Comparison of ENCODE assay signal across 11 mouse cellular contexts in genomic region chr2:91027391-91028214, GRCm38 (mm10). TPM values are rescaled to one million over a fixed set of nuclear protein-coding genes. Genes with fewer than 3 reads are reported as not detected.
DNase-seq lines count a peak whose midpoint lies in the region; ATAC-seq and TF ChIP-seq lines count a peak whose summit lies in the region.
"Had no signal": no experiment of that assay in that cellular context is flagged by ENCODE, and none has a peak within 500 bp of the region (broad histone marks: within the 10 kb centered on the region; RNA-seq: fewer than 3 reads in every experiment).

No protein-coding gene starts in this region.

- peak overlapping the region; percentile 72 for H3K4me3 ChIP-seq in megakaryocyte, embryonic 14.5 days (replicated peaks)
- H3K4me3 ChIP-seq in heart, embryonic 13.5 days: no peak overlapping the region; the same call in 1 of the 2 replicates
- H3K4me3 ChIP-seq in forebrain, postnatal 0 days (ENCODE audit: low read depth, low read length): no peak overlapping the region
- H3K4me3 ChIP-seq in hindbrain, embryonic 11.5 days (ENCODE audit: low read depth, low read length): no peak overlapping the region
- H3K4me3 ChIP-seq: midbrain, embryonic 10.5 days had no signal

- H3K4me2 ChIP-seq in heart, embryonic 13.5 days: peak overlapping the region; percentile 30; the same call in 1 of the 2 replicates
- no peak overlapping the region for H3K4me2 ChIP-seq in forebrain, postnatal 0 days (ENCODE audit: low read depth)
- no peak overlapping the region for H3K4me2 ChIP-seq in hindbrain, embryonic 11.5 days (replicated peaks; ENCODE audit: low read depth, low read length)

- H3K27me3 ChIP-seq in megakaryocyte, embryonic 14.5 days (replicated peaks): no peaks in the 10 kb centered on the region
- H3K27me3 ChIP-seq in heart, embryonic 13.5 days (replicated peaks): no peaks in the 10 kb centered on the region
- no peaks in the 10 kb centered on the region for H3K27me3 ChIP-seq in forebrain, postnatal 0 days (ENCODE audit: insufficient read depth, low read length)
- H3K27me3 ChIP-seq in hindbrain, embryonic 11.5 days (ENCODE audit: control insufficient read depth, insufficient read depth, low read length): no peaks in the 10 kb centered on the region

- H3K4me1 ChIP-seq in megakaryocyte, embryonic 14.5 days: peaks cover 57% of the 10 kb centered on the region
- peaks cover 29% of the 10 kb centered on the region for H3K4me1 ChIP-seq in heart, embryonic 13.5 days
- H3K4me1 ChIP-seq in forebrain, postnatal 0 days (ENCODE audit: insufficient read depth): no peaks in the 10 kb centered on the region
- no peaks in the 10 kb centered on the region for H3K4me1 ChIP-seq in hindbrain, embryonic 11.5 days (replicated peaks; ENCODE audit: control insufficient read depth, insufficient read depth, low read length)

- no peak overlapping the region; the same call in 1 of the 2 replicates for H3K27ac ChIP-seq in heart, embryonic 13.5 days (replicated peaks)
- no peak overlapping the region for H3K27ac ChIP-seq in forebrain, postnatal 0 days (ENCODE audit: low read depth, low read length)
- no peak overlapping the region for H3K27ac ChIP-seq in hindbrain, embryonic 11.5 days (ENCODE audit: low read depth, low read length)

- DNase-seq in adrenal gland, postnatal 14 days: peak; percentile 66
- DNase-seq in adrenal gland, adult 8-10 months: no peak
- peak; percentile 55 for DNase-seq in lung, postnatal 36 days
- DNase-seq in forebrain, postnatal 0 days: no peak
- DNase-seq in hindbrain, embryonic 11.5 days (ENCODE audit: low spot score): no peak
- DNase-seq: cerebellum, adult 8-10 months had no signal

- no peak for TF ChIP-seq CTCF in forebrain, postnatal 0 days (IDR thresholded peaks at IDR 0.05; ENCODE audit: low read depth)

- H3K36me3 ChIP-seq in megakaryocyte, embryonic 14.5 days (replicated peaks; ENCODE audit: low read length): peaks cover 26% of the 10 kb centered on the region
- no peaks in the 10 kb centered on the region for H3K36me3 ChIP-seq in heart, embryonic 13.5 days
- no peaks in the 10 kb centered on the region for H3K36me3 ChIP-seq in forebrain, postnatal 0 days (ENCODE audit: insufficient read depth)
- no peaks in the 10 kb centered on the region for H3K36me3 ChIP-seq in hindbrain, embryonic 11.5 days (ENCODE audit: control insufficient read depth, insufficient read depth, low read length)
- H3K36me3 ChIP-seq: midbrain, embryonic 10.5 days had no signal

- WGBS in heart, embryonic 13.5 days: 70% methylated on average over 9 of the region's 9 CpGs
- WGBS in forebrain, postnatal 0 days: 79% methylated on average over 9 of the region's 9 CpGs
- 80% methylated on average over 9 of the region's 9 CpGs for WGBS in hindbrain, embryonic 11.5 days

- no peak for ATAC-seq in megakaryocyte, adult 5-6 weeks (ENCODE audit: poor library complexity, severe bottlenecking)
- no peak for ATAC-seq in heart, embryonic 13.5 days (ENCODE audit: extremely low read depth, insufficient number of reproducible peaks, low FRiP score, low TSS enrichment)
- ATAC-seq in forebrain, postnatal 0 days: no peak
- no peak for ATAC-seq in hindbrain, embryonic 11.5 days (ENCODE audit: low FRiP score)

- no peak overlapping the region for H3K9ac ChIP-seq in heart, embryonic 13.5 days
- H3K9ac ChIP-seq in forebrain, postnatal 0 days: no peak overlapping the region
- H3K9ac ChIP-seq in hindbrain, embryonic 11.5 days (ENCODE audit: low read depth, low read length): no peak overlapping the region

- no peaks in the 10 kb centered on the region for H3K9me3 ChIP-seq in megakaryocyte, embryonic 14.5 days
- H3K9me3 ChIP-seq in heart, embryonic 13.5 days: 0 out of 2 replicates have a peak, but pooled peaks cover 3% of the 10 kb centered on the region
- no peaks in the 10 kb centered on the region for H3K9me3 ChIP-seq in forebrain, postnatal 0 days (ENCODE audit: low read length)
- no peaks in the 10 kb centered on the region for H3K9me3 ChIP-seq in hindbrain, embryonic 11.5 days (ENCODE audit: control insufficient read depth, low read length)
- H3K9me3 ChIP-seq: midbrain, embryonic 10.5 days had no signal

RNA-seq across cellular contexts. Expression of gene Rapsn, which starts 7.8 kb away (rescaled TPM):
- total RNA-seq in adrenal gland, postnatal 14 days (2021): 1.4 and 2.4 TPM in 2 replicates
- total RNA-seq in adrenal gland, adult 8-10 months (2022): 1 to 10 TPM; 1.6 to 7.5 (median 3.5) TPM
- 6.0 and 10.3 TPM in 2 replicates for polyA plus RNA-seq in megakaryocyte, embryonic 14.5 days (2012; ENCODE audit: insufficient read depth, low replicate concordance)
- total RNA-seq in megakaryocyte, adult 5-6 weeks (2015): 0.46 and 0.47 TPM in 2 replicates
- total RNA-seq in megakaryocyte, adult 5-6 weeks (2017): 0.51 and 1.3 TPM in 2 replicates
- polyA plus RNA-seq in heart, embryonic 13.5 days (2015; fragmentation: Nextera tagmentation; extraction: Ambion mirVana): 21.2 and 25.8 TPM in 2 replicates
- total RNA-seq in forebrain, postnatal 0 days (2014; rRNA removed): 0.38 and 1.2 TPM in 2 replicates
- 0.93 and 1.1 TPM in 2 replicates for polyA plus RNA-seq in forebrain, postnatal 0 days (2015; fragmentation: Nextera tagmentation; extraction: Ambion mirVana)
- polyA plus RNA-seq in hindbrain, embryonic 11.5 days (2014; fragmentation: Nextera tagmentation; extraction: Ambion mirVana): 0.60 and 1.4 TPM in 2 replicates

RNA-seq across cellular contexts. Expression of gene Psmc3, which starts 26.2 kb away (rescaled TPM):
- total RNA-seq in adrenal gland, postnatal 14 days (2021): 179 and 190 TPM in 2 replicates
- 100 to 1,000 TPM; 172 to 187 (median 179) TPM for total RNA-seq in adrenal gland, adult 8-10 months (2022)
- 29.3 and 127 TPM in 2 replicates for polyA plus RNA-seq in megakaryocyte, embryonic 14.5 days (2012; ENCODE audit: insufficient read depth, low replicate concordance)
- total RNA-seq in megakaryocyte, adult 5-6 weeks (2015): 65.1 and 69.7 TPM in 2 replicates
- 226 TPM in 2 replicates for total RNA-seq in megakaryocyte, adult 5-6 weeks (2017)
- 226 and 239 TPM in 2 replicates for polyA plus RNA-seq in heart, embryonic 13.5 days (2015; fragmentation: Nextera tagmentation; extraction: Ambion mirVana)
- 184 and 255 TPM in 2 replicates for total RNA-seq in forebrain, postnatal 0 days (2014; rRNA removed)
- 242 and 253 TPM in 2 replicates for polyA plus RNA-seq in forebrain, postnatal 0 days (2015; fragmentation: Nextera tagmentation; extraction: Ambion mirVana)
- polyA plus RNA-seq in hindbrain, embryonic 11.5 days (2014; fragmentation: Nextera tagmentation; extraction: Ambion mirVana): 376 and 394 TPM in 2 replicates

RNA-seq across cellular contexts. Expression of gene Slc39a13, which starts 42.6 kb away (rescaled TPM):
- total RNA-seq in adrenal gland, postnatal 14 days (2021): 24.1 and 27.3 TPM in 2 replicates
- 10 to 100 TPM; 31.4 to 57.3 (median 43.5) TPM for total RNA-seq in adrenal gland, adult 8-10 months (2022)
- 28.0 and 30.3 TPM in 2 replicates for polyA plus RNA-seq in megakaryocyte, embryonic 14.5 days (2012; ENCODE audit: insufficient read depth, low replicate concordance)
- total RNA-seq in megakaryocyte, adult 5-6 weeks (2015): 8.4 and 15.6 TPM in 2 replicates
- total RNA-seq in megakaryocyte, adult 5-6 weeks (2017): 6.5 and 10.9 TPM in 2 replicates
- 45.0 and 55.5 TPM in 2 replicates for polyA plus RNA-seq in heart, embryonic 13.5 days (2015; fragmentation: Nextera tagmentation; extraction: Ambion mirVana)
- total RNA-seq in forebrain, postnatal 0 days (2014; rRNA removed): 25.5 and 26.8 TPM in 2 replicates
- polyA plus RNA-seq in forebrain, postnatal 0 days (2015; fragmentation: Nextera tagmentation; extraction: Ambion mirVana): 19.7 and 22.3 TPM in 2 replicates
- polyA plus RNA-seq in hindbrain, embryonic 11.5 days (2014; fragmentation: Nextera tagmentation; extraction: Ambion mirVana): 16.4 and 17.9 TPM in 2 replicates

RNA-seq across cellular contexts. Expression of gene Spi1, which starts 54.6 kb away (rescaled TPM):
- 2.9 and 5.4 TPM in 2 replicates for total RNA-seq in adrenal gland, postnatal 14 days (2021)
- total RNA-seq in adrenal gland, adult 8-10 months (2022): 1 to 10 TPM; 6.3 to 9.6 (median 7.9) TPM
- polyA plus RNA-seq in megakaryocyte, embryonic 14.5 days (2012; ENCODE audit: insufficient read depth, low replicate concordance): 24.1 and 123 TPM in 2 replicates
- total RNA-seq in megakaryocyte, adult 5-6 weeks (2015): 348 and 384 TPM in 2 replicates
- total RNA-seq in megakaryocyte, adult 5-6 weeks (2017): 253 and 295 TPM in 2 replicates
- 3.5 and 3.9 TPM in 2 replicates for polyA plus RNA-seq in heart, embryonic 13.5 days (2015; fragmentation: Nextera tagmentation; extraction: Ambion mirVana)
- total RNA-seq in forebrain, postnatal 0 days (2014; rRNA removed): 2.2 and 3.9 TPM in 2 replicates
- 4.7 and 5.1 TPM in 2 replicates for polyA plus RNA-seq in forebrain, postnatal 0 days (2015; fragmentation: Nextera tagmentation; extraction: Ambion mirVana)
- polyA plus RNA-seq in hindbrain, embryonic 11.5 days (2014; fragmentation: Nextera tagmentation; extraction: Ambion mirVana): 2.6 and 3.0 TPM in 2 replicates
- polyA plus RNA-seq: C2C12 had no signal

Comparison
In these comparisons a context has a peak if more than half of its experiments do, and no peak if none do; other contexts are left out.
1. DNase-seq: peak in adrenal gland, postnatal 14 days (single experiment) and lung, postnatal 36 days (single experiment); none in adrenal gland, adult 8-10 months (single experiment), forebrain, postnatal 0 days (single experiment) and hindbrain, embryonic 11.5 days (single experiment).